Mouse (Mus musculus) embryo, embryonic 9.5 days (tissue): ENCODE measurements at regions not wholly inside any gene's neighbourhood (a gene's known extent, or its start where the extent isn't known, plus 50 kb on each side); places are given as distances from the start of the nearest gene placed in this dataset.

ENCODE experiments used
- DNase-seq: peaks from one replicate; pipeline ENCODE4 v3.0.0-alpha.2; 2017; ENCODE audit errors: extremely low spot score

GRCm38 (mm10) chr3:78782766-78783165, 503.6 kb downstream of the Rapgef2 start:
- no peak for DNase-seq

GRCm38 (mm10) chr3:78755686-78756476, 530.4 kb downstream of the Rapgef2 start:
- DNase-seq: no peak

- DNase-seq: no peak
These were observed 550.2 kb downstream of the Rapgef2 start for GRCm38 (mm10) chr3:78736111-78736510.

GRCm38 (mm10) chr3:78716691-78717090, 569.6 kb downstream of the Rapgef2 start:
- DNase-seq: no peak

GRCm38 (mm10) chr3:78707687-78708086, 578.6 kb downstream of the Rapgef2 start:
- DNase-seq: no peak

GRCm38 (mm10) chr3:78698936-78699335, 587.4 kb downstream of the Rapgef2 start:
- no peak for DNase-seq

GRCm38 (mm10) chr3:78691499-78691898, 594.8 kb downstream of the Rapgef2 start:
- DNase-seq: no peak

- DNase-seq: no peak
These were observed 608.7 kb downstream of the Rapgef2 start for GRCm38 (mm10) chr3:78677656-78678055.

- no peak for DNase-seq
These were observed 609.5 kb downstream of the Rapgef2 start for GRCm38 (mm10) chr3:78676806-78677205.

GRCm38 (mm10) chr3:78674529-78675187, 611.7 kb downstream of the Rapgef2 start:
- no peak for DNase-seq

GRCm38 (mm10) chr3:78668050-78668449, 618.3 kb downstream of the Rapgef2 start:
- DNase-seq: no peak

- no peak for DNase-seq
These were observed 618.8 kb downstream of the Rapgef2 start for GRCm38 (mm10) chr3:78667374-78668023.

- no peak for DNase-seq
These were observed 638.2 kb downstream of the Rapgef2 start for GRCm38 (mm10) chr3:78648115-78648514.

GRCm38 (mm10) chr3:78635386-78635785, 650.9 kb downstream of the Rapgef2 start:
- DNase-seq: no peak

- DNase-seq: no peak
These were observed 667.4 kb downstream of the Rapgef2 start for GRCm38 (mm10) chr3:78618900-78619299.

- DNase-seq: peak; percentile 33
These were observed 691.5 kb downstream of the Rapgef2 start for GRCm38 (mm10) chr3:78594718-78595236.

GRCm38 (mm10) chr3:78594305-78594704, 692.0 kb downstream of the Rapgef2 start:
- no peak for DNase-seq

GRCm38 (mm10) chr3:78586639-78587038, 699.7 kb downstream of the Rapgef2 start:
- DNase-seq: no peak

- no peak for DNase-seq
These were observed 704.4 kb downstream of the Rapgef2 start for GRCm38 (mm10) chr3:78581868-78582267.

GRCm38 (mm10) chr3:78581100-78581499, 705.2 kb downstream of the Rapgef2 start:
- DNase-seq: no peak

- no peak for DNase-seq
These were observed 710.5 kb downstream of the Rapgef2 start for GRCm38 (mm10) chr3:78575667-78576464.

- DNase-seq: no peak
These were observed 711.5 kb downstream of the Rapgef2 start for GRCm38 (mm10) chr3:78574807-78575206.
